Mouse (Mus musculus) WW6 (cell line): ENCODE results near the gene Ndufs1.

Experiments
- DNase-seq: peaks from one replicate; pipeline ENCODE4 v3.0.0-alpha.2; 2013; ENCODE audit warnings: low read depth, low spot score

Gene Ndufs1

GRCm38 (mm10) chr1:63115540-63115939 lies 61.1 kb downstream of the Ndufs1 start:
- no peak for DNase-seq

DNA sequence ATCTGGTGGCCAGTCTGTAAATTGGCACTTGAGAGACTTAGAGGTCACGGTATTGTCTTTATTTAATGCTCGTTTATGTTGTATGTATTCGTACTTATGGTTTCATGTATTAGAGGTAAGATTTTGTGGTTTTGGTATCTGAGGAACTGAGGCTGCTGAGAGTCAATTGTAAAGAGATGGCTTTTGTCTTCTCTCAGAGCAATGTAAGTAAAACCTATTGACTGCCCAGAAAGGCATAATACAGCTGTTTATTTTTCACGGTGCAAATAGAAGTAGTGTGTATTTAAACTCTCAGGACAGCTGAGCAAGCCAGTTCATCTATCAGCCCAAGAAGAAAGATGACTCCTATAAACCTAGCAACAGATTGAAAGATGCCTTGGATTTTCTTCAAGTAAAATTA lies 61.5 kb downstream of the Ndufs1 start:
- DNase-seq, result no peak

GRCm38 (mm10) chr1:63114136-63114781 lies 62.4 kb downstream of the Ndufs1 start, which contains the start of gene Ino80d:
Ino80d (minus strand) TSS chr1:63114667.
- no peak for DNase-seq

GRCm38 (mm10) chr1:63113274-63114135 lies 63.1 kb downstream of the Ndufs1 start:
- no peak for DNase-seq

DNA sequence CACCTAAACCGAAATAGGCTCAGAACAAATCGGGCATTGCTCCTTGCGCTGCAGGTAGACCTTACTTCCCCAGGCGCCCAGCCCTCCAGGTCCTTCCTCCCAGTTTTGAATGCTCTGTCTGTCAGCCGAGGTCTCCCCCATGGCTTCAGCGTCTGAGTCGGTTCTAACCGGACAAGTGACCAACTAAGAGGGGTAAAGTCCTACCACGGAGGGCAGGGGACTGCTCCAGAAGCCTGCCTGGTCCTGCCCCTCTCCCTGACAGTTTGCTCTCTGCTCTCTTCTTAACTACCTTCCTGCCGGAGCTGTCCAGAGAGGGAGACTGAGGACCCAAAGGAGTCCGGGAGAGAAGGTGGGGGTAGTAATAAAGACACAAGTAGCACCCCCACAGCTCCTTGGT lies 63.8 kb downstream of the Ndufs1 start:
- no peak for DNase-seq

DNA sequence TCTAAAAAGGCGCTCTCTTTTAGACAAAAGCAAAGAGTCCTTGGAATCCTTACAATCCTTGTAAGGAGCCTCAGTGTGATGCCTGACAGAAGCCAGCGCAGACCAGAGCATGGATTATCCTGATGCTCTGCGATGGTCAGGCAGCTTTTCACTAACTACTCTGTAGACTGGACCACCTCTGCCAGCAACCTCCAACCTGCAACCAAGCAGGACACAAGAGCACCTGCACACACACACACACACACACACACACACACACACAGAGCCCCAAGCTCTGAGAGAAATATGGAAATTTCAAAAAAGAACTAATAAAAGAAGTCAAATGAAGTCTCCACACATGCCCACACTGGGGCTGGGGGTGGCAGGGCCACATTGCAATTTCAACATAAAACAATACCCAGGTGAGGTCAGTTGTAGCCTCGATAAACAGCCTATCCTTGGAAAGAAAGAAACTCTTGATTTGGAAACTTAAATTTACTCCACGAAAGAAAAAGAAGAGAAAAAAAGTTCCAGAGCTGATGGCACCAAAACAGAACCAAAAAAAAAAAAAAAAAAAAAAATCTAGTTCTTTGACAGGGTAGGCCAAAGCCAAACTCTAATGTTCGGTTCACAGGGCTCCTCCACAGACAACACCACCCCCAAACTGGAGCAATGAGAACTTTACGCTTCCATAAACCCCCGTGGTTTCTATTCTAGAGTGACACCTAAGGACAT lies 64.3 kb downstream of the Ndufs1 start:
- DNase-seq, result no peak

DNA sequence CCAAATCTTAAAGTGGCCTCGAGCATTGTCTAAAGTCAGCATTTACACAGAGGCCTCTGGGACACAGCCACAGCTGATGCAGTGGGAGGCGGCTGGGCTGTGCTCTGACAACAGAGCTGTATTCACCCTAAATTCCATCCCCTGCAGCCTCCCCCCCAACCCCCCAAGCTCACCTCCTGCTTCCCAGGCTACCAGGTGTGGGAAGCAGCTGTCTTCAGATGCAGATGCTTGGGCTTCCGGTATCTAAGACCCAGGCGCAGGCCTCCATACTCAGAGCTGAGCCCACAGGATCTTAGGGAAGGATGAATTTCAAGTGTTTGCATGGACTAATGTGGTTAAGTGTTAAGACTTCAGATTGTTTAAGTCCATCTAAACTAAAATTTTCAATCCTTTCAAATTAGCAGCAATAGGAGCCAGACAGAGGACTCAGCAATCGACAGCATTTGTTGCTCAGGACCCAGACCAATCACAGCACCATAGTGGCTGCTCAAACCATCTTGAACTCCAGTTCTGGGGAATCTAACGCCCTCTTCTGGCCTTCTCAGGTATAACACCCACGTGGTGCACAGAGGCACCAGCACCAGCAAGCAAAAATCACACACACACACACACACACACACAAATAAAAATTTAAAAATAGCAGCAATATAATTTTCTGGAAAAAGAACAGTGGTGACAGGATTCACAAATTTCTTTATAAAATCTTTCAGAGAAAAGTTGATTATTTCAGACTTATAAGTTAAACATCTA lies 65.9 kb downstream of the Ndufs1 start:
- peak; percentile 71 for DNase-seq

DNA sequence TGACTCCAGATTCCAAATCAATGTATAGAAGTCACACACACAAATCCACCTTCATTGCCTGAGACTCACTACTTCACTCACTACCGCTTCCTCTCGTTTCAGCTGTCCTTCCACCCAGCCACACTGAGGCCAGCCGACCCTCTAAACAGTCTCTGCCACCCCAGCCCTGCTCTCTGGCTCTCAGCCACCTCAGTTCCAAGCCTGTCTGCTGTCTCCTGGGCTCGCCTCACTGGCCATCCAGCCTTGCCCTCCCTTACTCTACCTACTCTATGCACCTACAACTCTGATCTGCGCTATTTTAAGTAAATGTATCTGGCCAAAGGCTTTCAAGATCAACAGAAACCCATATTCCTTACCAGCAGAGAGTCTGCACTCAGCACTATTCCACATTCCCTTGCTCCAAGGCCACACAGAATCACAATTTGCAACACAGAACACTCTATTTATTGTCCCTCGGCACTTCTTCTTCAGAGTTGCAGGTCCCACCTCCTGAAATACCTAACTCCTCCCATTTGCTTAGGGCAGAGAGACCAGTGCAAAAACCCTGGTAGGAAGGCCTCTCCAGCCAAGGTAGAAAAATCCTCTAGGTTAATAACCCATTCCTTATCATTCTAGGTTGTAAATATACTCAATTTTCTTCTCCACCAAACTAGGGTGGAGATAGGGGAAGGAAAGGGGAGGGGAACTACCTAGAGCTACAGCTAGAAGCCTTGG lies 68.9 kb downstream of the Ndufs1 start:
- no peak for DNase-seq

GRCm38 (mm10) chr1:63102758-63103451 lies 73.7 kb downstream of the Ndufs1 start:
- no peak for DNase-seq

- DNase-seq, result no peak
Measured at GRCm38 (mm10) chr1:63100196-63100595, 76.4 kb downstream of the Ndufs1 start.

GRCm38 (mm10) chr1:63098831-63099230 lies 77.8 kb downstream of the Ndufs1 start:
- no peak for DNase-seq

GRCm38 (mm10) chr1:63096071-63096470 lies 80.6 kb downstream of the Ndufs1 start:
- no peak for DNase-seq
